Mouse (Mus musculus) forebrain, embryonic 10.5 days (tissue): ENCODE data around the gene Rassf5. TPM values are rescaled to one million over a fixed set of nuclear protein-coding genes. Genes with fewer than 3 reads are reported as not detected.

Experiments used
- DNase-seq: peaks from one replicate; pipeline ENCODE4 v3.0.0-alpha.2; 2017; ENCODE audit warnings: low spot score; ENCODE audit errors: extremely low spot score
- H3K27ac ChIP-seq: fragments of 300-500 bp; sonication (generic); 2 replicates; pipeline ENCODE4 v1.5.1; 2016; ENCODE audit warnings: mild to moderate bottlenecking
- H3K27me3 ChIP-seq: fragments of 300-500 bp; sonication (generic); 2 replicates; pipeline ENCODE4 v1.6.1; 2016; ENCODE audit warnings: mild to moderate bottlenecking; ENCODE audit not compliant: poor library complexity, severe bottlenecking
- H3K36me3 ChIP-seq: fragments of 300-500 bp; sonication (generic); replicated peaks from 2 replicates; pipeline ENCODE4 v1.6.1; 2016; ENCODE audit warnings: mild to moderate bottlenecking, moderate library complexity
- H3K4me1 ChIP-seq: fragments of 300-500 bp; sonication (generic); 2 replicates; pipeline ENCODE4 v1.6.1; 2016
- H3K4me3 ChIP-seq: fragments of 300-500 bp; sonication (generic); 2 replicates; pipeline ENCODE4 v1.5.1; 2016; ENCODE audit warnings: mild to moderate bottlenecking, moderate library complexity
- H3K9me3 ChIP-seq: fragments of 300-500 bp; sonication (generic); 2 replicates; pipeline ENCODE4 v1.6.1; 2016; ENCODE audit warnings: mild to moderate bottlenecking, moderate library complexity
- WGBS: fragments of 180-500 bp; shearing (Covaris S2); methylation state at CpG from one replicate; pipeline ENCODE4 v1.1.7; 2016; 5-methylcytosine and 5-hydroxymethylcytosine counted together
- polyA plus RNA-seq: library from polyadenylated mRNA; unstranded; fragments of >200 nt; fragmentation: Nextera tagmentation; extraction: Ambion mirVana; gene quantifications from 2 replicates; pipeline ENCODE4 v1.2.1, GENCODE M21; 2016

Rassf5 gene
- polyA plus RNA-seq, 1 experiment from 2014 or later: 0.95 TPM

- no peak overlapping the region for H3K4me3 ChIP-seq
- H3K27ac ChIP-seq: peak overlapping the region; percentile 46
- 58% methylated on average over 12 of the region's 12 CpGs for WGBS
- no peaks in the 10 kb centered on the region for H3K36me3 ChIP-seq
- no peak for DNase-seq
- no peaks in the 10 kb centered on the region for H3K9me3 ChIP-seq
- H3K27me3 ChIP-seq: no peaks in the 10 kb centered on the region
- peaks cover 14% of the 10 kb centered on the region for H3K4me1 ChIP-seq
These were observed 45.1 kb downstream of the Rassf5 start for GRCm38 (mm10) chr1:131199976-131200375.

GRCm38 (mm10) chr1:131199118-131199821 lies 45.8 kb downstream of the Rassf5 start:
- no peak for DNase-seq
- no peak overlapping the region for H3K27ac ChIP-seq
- H3K36me3 ChIP-seq: no peaks in the 10 kb centered on the region
- H3K4me3 ChIP-seq: no peak overlapping the region
- H3K4me1 ChIP-seq: peaks cover 14% of the 10 kb centered on the region
- H3K9me3 ChIP-seq: no peaks in the 10 kb centered on the region
- no peaks in the 10 kb centered on the region for H3K27me3 ChIP-seq
- 88% methylated on average over 18 of the region's 18 CpGs for WGBS

- H3K4me1 ChIP-seq: peaks cover 14% of the 10 kb centered on the region
- no peak overlapping the region for H3K4me3 ChIP-seq
- H3K27ac ChIP-seq: no peak overlapping the region
- no peaks in the 10 kb centered on the region for H3K36me3 ChIP-seq
- no peak for DNase-seq
- no peaks in the 10 kb centered on the region for H3K9me3 ChIP-seq
- no peaks in the 10 kb centered on the region for H3K27me3 ChIP-seq
- WGBS: 75% methylated on average over 9 of the region's 9 CpGs
These were observed 46.6 kb downstream of the Rassf5 start for GRCm38 (mm10) chr1:131198417-131198960.

- no peaks in the 10 kb centered on the region for H3K27me3 ChIP-seq
- no peaks in the 10 kb centered on the region for H3K36me3 ChIP-seq
- no peak for DNase-seq
- H3K4me3 ChIP-seq: no peak overlapping the region
- no peaks in the 10 kb centered on the region for H3K9me3 ChIP-seq
- no peak overlapping the region for H3K27ac ChIP-seq
- 64% methylated on average over 2 of the region's 2 CpGs for WGBS
- H3K4me1 ChIP-seq: peaks cover 14% of the 10 kb centered on the region
These were observed 49.0 kb downstream of the Rassf5 start for GRCm38 (mm10) chr1:131196107-131196506.

- Histone ChIP-seq H3K9me3 (no peaks in the 10 kb centered on the region), H3K27ac (no peak overlapping the region), H3K27me3 (no peaks in the 10 kb centered on the region), H3K4me3 (no peak overlapping the region), H3K4me1 (peaks cover 14% of the 10 kb centered on the region), H3K36me3 (no peaks in the 10 kb centered on the region)
- 89% methylated on average over 7 of the region's 7 CpGs for WGBS
- no peak for DNase-seq
These were observed 49.4 kb downstream of the Rassf5 start for GRCm38 (mm10) chr1:131195653-131196052.

GRCm38 (mm10) chr1:131193746-131194145 lies 51.3 kb downstream of the Rassf5 start:
- Histone ChIP-seq H3K36me3 (no peaks in the 10 kb centered on the region), H3K9me3 (no peaks in the 10 kb centered on the region), H3K27me3 (no peaks in the 10 kb centered on the region), H3K4me1 (peaks cover 4% of the 10 kb centered on the region; the same call in 1 of the 2 replicates), H3K27ac (no peak overlapping the region), H3K4me3 (no peak overlapping the region)
- 64% methylated on average over 3 of the region's 3 CpGs for WGBS
- no peak for DNase-seq

GRCm38 (mm10) chr1:131188655-131189054 lies 56.4 kb downstream of the Rassf5 start:
- WGBS: 95% methylated on average over 5 of the region's 5 CpGs
- Histone ChIP-seq H3K27ac (no peak overlapping the region), H3K9me3 (no peaks in the 10 kb centered on the region), H3K36me3 (no peaks in the 10 kb centered on the region), H3K4me1 (no peaks in the 10 kb centered on the region), H3K4me3 (no peak overlapping the region), H3K27me3 (no peaks in the 10 kb centered on the region)
- DNase-seq: no peak

GRCm38 (mm10) chr1:131187856-131188255 lies 57.2 kb downstream of the Rassf5 start:
- H3K36me3 ChIP-seq: no peaks in the 10 kb centered on the region
- 91% methylated on average over 5 of the region's 5 CpGs for WGBS
- no peak for DNase-seq

GRCm38 (mm10) chr1:131186995-131187394 lies 58.1 kb downstream of the Rassf5 start:
- H3K27ac ChIP-seq: no peak overlapping the region
- no peaks in the 10 kb centered on the region for H3K27me3 ChIP-seq
- no peak for DNase-seq
- H3K9me3 ChIP-seq: no peaks in the 10 kb centered on the region
- no peaks in the 10 kb centered on the region for H3K36me3 ChIP-seq
- 83% methylated on average over 6 of the region's 6 CpGs for WGBS
- no peaks in the 10 kb centered on the region for H3K4me1 ChIP-seq
- H3K4me3 ChIP-seq: no peak overlapping the region

More at GRCm38 (mm10) chr1:131187856-131188255, 57.2 kb downstream of the Rassf5 start:
- H3K27me3 ChIP-seq: no peaks in the 10 kb centered on the region
- H3K4me1 ChIP-seq: no peaks in the 10 kb centered on the region
- H3K9me3 ChIP-seq: no peaks in the 10 kb centered on the region
- no peak overlapping the region for H3K27ac ChIP-seq
- no peak overlapping the region for H3K4me3 ChIP-seq

GRCm38 (mm10) chr1:131185821-131186506 lies 59.1 kb downstream of the Rassf5 start:
- no peak for DNase-seq
- Histone ChIP-seq H3K27ac (no peak overlapping the region), H3K4me3 (no peak overlapping the region), H3K36me3 (no peaks in the 10 kb centered on the region; the same call in 1 of the 2 replicates), H3K27me3 (no peaks in the 10 kb centered on the region), H3K4me1 (no peaks in the 10 kb centered on the region), H3K9me3 (no peaks in the 10 kb centered on the region)
- 93% methylated on average over 13 of the region's 13 CpGs for WGBS

GRCm38 (mm10) chr1:131184956-131185660 lies 60.0 kb downstream of the Rassf5 start:
- Histone ChIP-seq H3K4me3 (no peak overlapping the region), H3K27me3 (no peaks in the 10 kb centered on the region), H3K27ac (no peak overlapping the region), H3K36me3 (peaks cover 8% of the 10 kb centered on the region), H3K9me3 (no peaks in the 10 kb centered on the region), H3K4me1 (no peaks in the 10 kb centered on the region)
- DNase-seq: no peak
- WGBS: 90% methylated on average over 8 of the region's 8 CpGs

GRCm38 (mm10) chr1:131184253-131184955 lies 60.7 kb downstream of the Rassf5 start:
- peaks cover 15% of the 10 kb centered on the region for H3K36me3 ChIP-seq

More at GRCm38 (mm10) chr1:131184253-131184955, 60.7 kb downstream of the Rassf5 start:
- no peak overlapping the region for H3K27ac ChIP-seq
- no peaks in the 10 kb centered on the region for H3K27me3 ChIP-seq
- DNase-seq: no peak
- no peak overlapping the region for H3K4me3 ChIP-seq
- WGBS: 87% methylated on average over 9 of the region's 9 CpGs
- no peaks in the 10 kb centered on the region for H3K4me1 ChIP-seq
- no peaks in the 10 kb centered on the region for H3K9me3 ChIP-seq
